Mouse (Mus musculus) kidney, adult 2 months (tissue): ENCODE data around the gene Myl6b.

Source experiments
- CTCF ChIP-seq: fragments of 200-500 bp; conservative IDR thresholded peaks from 2 replicates; pipeline ENCODE4 v1.5.1; 2011; ENCODE audit warnings: low read depth, mild to moderate bottlenecking, control low read depth, low read length, moderate library complexity, mixed read lengths; ENCODE audit not compliant: insufficient read depth, insufficient read length
- POLR2A ChIP-seq: fragments of 200-500 bp; IDR thresholded peaks from one replicate; pipeline ENCODE4 v1.6.1; 2011; ENCODE audit warnings: low read depth, low read length, control low read depth

DNA sequence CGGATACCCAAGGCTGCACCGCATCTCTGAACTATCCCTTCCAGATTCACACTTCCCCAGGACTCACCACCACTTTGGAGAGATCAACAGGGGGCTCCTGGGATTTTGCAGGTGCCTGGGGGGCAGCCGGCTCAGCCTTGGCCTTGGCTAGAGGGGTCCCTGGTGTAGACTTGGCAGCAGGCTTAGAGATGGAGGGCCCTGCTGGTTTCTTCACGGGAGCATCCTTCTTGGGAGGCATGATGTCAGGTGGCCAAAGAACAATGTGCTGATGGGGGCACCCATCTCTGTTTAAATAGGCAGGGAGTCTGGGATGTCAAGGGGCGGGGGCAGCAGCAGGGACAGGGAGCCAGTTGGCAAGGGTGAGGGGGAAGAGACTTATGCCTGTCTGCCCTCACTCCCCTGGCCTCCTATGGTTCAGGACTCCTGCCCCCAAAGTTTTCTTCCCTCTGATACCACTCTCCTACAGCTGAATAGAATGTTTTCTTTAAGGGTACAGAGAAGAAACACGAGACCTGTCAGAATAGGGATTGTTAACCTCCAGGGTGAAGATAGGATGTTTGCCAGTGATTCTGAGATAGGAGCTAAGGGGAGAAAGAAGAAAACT, 1.2 kb downstream of the Myl6b start:
- no peak for TF ChIP-seq CTCF
- no peak for TF ChIP-seq POLR2A
